Mouse (Mus musculus) hindbrain, embryonic 13.5 days (tissue): ENCODE data around the gene Stpg4. TPM values are rescaled to one million over a fixed set of nuclear protein-coding genes. Genes with fewer than 3 reads are reported as not detected.
A peak's percentile ranks its signal among the peaks of the same experiment; 100 is the strongest.

Experiments
- ATAC-seq: fragments of 200-750 bp; cut with Nextera tagmentation; 2 replicates; pipeline ENCODE4 v1.8.0; 2017; ENCODE audit warnings: moderate TSS enrichment; ENCODE audit not compliant: low FRiP score
- H3K27ac ChIP-seq: fragments of 300-500 bp; sonication (generic); 2 replicates; pipeline ENCODE4 v1.5.1; 2015; ENCODE audit warnings: inconsistent platforms, mild to moderate bottlenecking, moderate library complexity
- H3K27me3 ChIP-seq: fragments of 300-500 bp; sonication (generic); 2 replicates; pipeline ENCODE4 v1.6.1; 2015; ENCODE audit warnings: mild to moderate bottlenecking, inconsistent platforms
- H3K36me3 ChIP-seq: fragments of 300-500 bp; sonication (generic); 2 replicates; pipeline ENCODE4 v1.6.1; 2015; ENCODE audit warnings: mild to moderate bottlenecking, inconsistent platforms
- H3K4me1 ChIP-seq: fragments of 300-500 bp; sonication (generic); replicated peaks from 2 replicates; pipeline ENCODE4 v1.6.1; 2015; ENCODE audit warnings: inconsistent platforms
- H3K4me2 ChIP-seq: fragments of 300-500 bp; sonication (generic); 2 replicates; pipeline ENCODE4 v1.6.1; 2015; ENCODE audit warnings: inconsistent platforms, mild to moderate bottlenecking, moderate library complexity
- H3K4me3 ChIP-seq: fragments of 300-500 bp; sonication (generic); 2 replicates; pipeline ENCODE4 v1.5.1; 2015; ENCODE audit warnings: mild to moderate bottlenecking, inconsistent platforms
- H3K9ac ChIP-seq: fragments of 300-500 bp; sonication (generic); 2 replicates; pipeline ENCODE4 v1.6.1; 2015; ENCODE audit warnings: mild to moderate bottlenecking, inconsistent platforms
- H3K9me3 ChIP-seq: fragments of 300-500 bp; sonication (generic); 2 replicates; pipeline ENCODE4 v1.6.1; 2016; ENCODE audit warnings: inconsistent platforms
- WGBS: fragments of 180-500 bp; shearing (Covaris S2); methylation state at CpG from one replicate; pipeline ENCODE4 v1.1.7; 2015; 5-methylcytosine and 5-hydroxymethylcytosine counted together
- polyA plus RNA-seq: library from polyadenylated mRNA; unstranded; fragments of >200 nt; fragmentation: Nextera tagmentation; extraction: Ambion mirVana; gene quantifications from 2 replicates; pipeline ENCODE4 v1.2.1, GENCODE M21; 2015

The Stpg4 gene
- polyA plus RNA-seq, 1 experiment from 2014 or later = not detected

GRCm38 (mm10) chr17:87353745-87354320 is 73.7 kb downstream of the Stpg4 start:
- ATAC-seq = no peak
- no peak overlapping the region for H3K9ac ChIP-seq

GRCm38 (mm10) chr17:87352898-87353225 is 74.7 kb downstream of the Stpg4 start:
- Histone ChIP-seq H3K9ac (peak overlapping the region; percentile 49; the same call in 1 of the 2 replicates), H3K36me3 (no peaks in the 10 kb centered on the region), H3K9me3 (no peaks in the 10 kb centered on the region), H3K27me3 (no peaks in the 10 kb centered on the region), H3K27ac (peak overlapping the region; percentile 18; the same call in 1 of the 2 replicates), H3K4me1 (peaks cover 43% of the 10 kb centered on the region), H3K4me3 (no peak overlapping the region), H3K4me2 (no peak overlapping the region)
- ATAC-seq = no peak
- 41% methylated on average over 1 of the region's 1 CpGs for WGBS

More at GRCm38 (mm10) chr17:87353745-87354320, 73.7 kb downstream of the Stpg4 start:
- no peaks in the 10 kb centered on the region for H3K36me3 ChIP-seq
- H3K4me3 ChIP-seq = no peak overlapping the region
- H3K27me3 ChIP-seq = no peaks in the 10 kb centered on the region
- H3K4me1 ChIP-seq = peaks cover 38% of the 10 kb centered on the region
- no peaks in the 10 kb centered on the region for H3K9me3 ChIP-seq
- 80% methylated on average over 8 of the region's 8 CpGs for WGBS
- no peak overlapping the region for H3K27ac ChIP-seq
- no peak overlapping the region for H3K4me2 ChIP-seq

GRCm38 (mm10) chr17:87352106-87352897 is 75.2 kb downstream of the Stpg4 start:
- H3K27ac ChIP-seq = peak overlapping the region; percentile 18; the same call in 1 of the 2 replicates
- WGBS = 41% methylated on average over 16 of the region's 16 CpGs
- H3K4me2 ChIP-seq = no peak overlapping the region
- H3K9ac ChIP-seq = peak overlapping the region; percentile 49; the same call in 1 of the 2 replicates
- H3K4me1 ChIP-seq = peaks cover 43% of the 10 kb centered on the region
- no peaks in the 10 kb centered on the region for H3K27me3 ChIP-seq
- no peak overlapping the region for H3K4me3 ChIP-seq
- no peaks in the 10 kb centered on the region for H3K9me3 ChIP-seq
- no peaks in the 10 kb centered on the region for H3K36me3 ChIP-seq
- ATAC-seq = no peak

GRCm38 (mm10) chr17:87351241-87352105 is 76.1 kb downstream of the Stpg4 start:
- Histone ChIP-seq H3K4me2 (no peak overlapping the region), H3K4me1 (peaks cover 43% of the 10 kb centered on the region), H3K27ac (peak overlapping the region; percentile 40; the same call in 1 of the 2 replicates), H3K4me3 (no peak overlapping the region), H3K9ac (no peak overlapping the region), H3K36me3 (no peaks in the 10 kb centered on the region), H3K9me3 (no peaks in the 10 kb centered on the region), H3K27me3 (no peaks in the 10 kb centered on the region)
- ATAC-seq = no peak
- 34% methylated on average over 20 of the region's 20 CpGs for WGBS

- Histone ChIP-seq H3K27ac (peak overlapping the region; percentile 40; the same call in 1 of the 2 replicates), H3K9ac (no peak overlapping the region)
Observed at GRCm38 (mm10) chr17:87350471-87351240, 76.9 kb downstream of the Stpg4 start.

GRCm38 (mm10) chr17:87349575-87349974 is 78.0 kb downstream of the Stpg4 start:
- H3K4me2 ChIP-seq = no peak overlapping the region
- no peaks in the 10 kb centered on the region for H3K27me3 ChIP-seq
- H3K36me3 ChIP-seq = no peaks in the 10 kb centered on the region
- no peak overlapping the region for H3K4me3 ChIP-seq
- no peak overlapping the region for H3K27ac ChIP-seq
- no peaks in the 10 kb centered on the region for H3K9me3 ChIP-seq
- WGBS = 60% methylated on average over 9 of the region's 9 CpGs
- H3K9ac ChIP-seq = no peak overlapping the region
- ATAC-seq = no peak
- peaks cover 52% of the 10 kb centered on the region for H3K4me1 ChIP-seq

More at GRCm38 (mm10) chr17:87350471-87351240, 76.9 kb downstream of the Stpg4 start:
- Histone ChIP-seq H3K4me1 (peaks cover 43% of the 10 kb centered on the region), H3K36me3 (no peaks in the 10 kb centered on the region), H3K4me3 (no peak overlapping the region), H3K4me2 (no peak overlapping the region), H3K27me3 (no peaks in the 10 kb centered on the region), H3K9me3 (no peaks in the 10 kb centered on the region)
- WGBS = 55% methylated on average over 13 of the region's 13 CpGs
- 0 out of 2 replicates have a peak, but pooled peaks have one; percentile 8 for ATAC-seq

- ATAC-seq = no peak; the same call in 1 of the 2 replicates
- WGBS = 23% methylated on average over 9 of the region's 9 CpGs
- peaks cover 52% of the 10 kb centered on the region for H3K4me1 ChIP-seq
Observed at GRCm38 (mm10) chr17:87349069-87349468, 78.5 kb downstream of the Stpg4 start.

GRCm38 (mm10) chr17:87348353-87348752 is 79.2 kb downstream of the Stpg4 start:
- no peak overlapping the region for H3K4me2 ChIP-seq
- 47% methylated on average over 9 of the region's 9 CpGs for WGBS
- no peaks in the 10 kb centered on the region for H3K27me3 ChIP-seq
- no peak overlapping the region for H3K27ac ChIP-seq
- no peak overlapping the region for H3K9ac ChIP-seq
- ATAC-seq = no peak
- no peak overlapping the region for H3K4me3 ChIP-seq
- no peaks in the 10 kb centered on the region for H3K9me3 ChIP-seq
- H3K4me1 ChIP-seq = peaks cover 48% of the 10 kb centered on the region
- H3K36me3 ChIP-seq = no peaks in the 10 kb centered on the region

More at GRCm38 (mm10) chr17:87349069-87349468, 78.5 kb downstream of the Stpg4 start:
- Histone ChIP-seq H3K9ac (no peak overlapping the region), H3K4me2 (no peak overlapping the region), H3K36me3 (no peaks in the 10 kb centered on the region), H3K4me3 (no peak overlapping the region), H3K9me3 (no peaks in the 10 kb centered on the region), H3K27ac (no peak overlapping the region), H3K27me3 (no peaks in the 10 kb centered on the region)

- WGBS = 54% methylated on average over 4 of the region's 4 CpGs
- Histone ChIP-seq H3K4me3 (no peak overlapping the region), H3K9ac (no peak overlapping the region), H3K4me2 (no peak overlapping the region), H3K4me1 (peaks cover 20% of the 10 kb centered on the region), H3K27me3 (no peaks in the 10 kb centered on the region), H3K9me3 (no peaks in the 10 kb centered on the region), H3K36me3 (no peaks in the 10 kb centered on the region), H3K27ac (peak overlapping the region; percentile 8; the same call in 1 of the 2 replicates)
- no peak for ATAC-seq
Observed at GRCm38 (mm10) chr17:87345252-87345593, 82.3 kb downstream of the Stpg4 start.

- WGBS = 74% methylated on average over 18 of the region's 18 CpGs
- Histone ChIP-seq H3K27me3 (no peaks in the 10 kb centered on the region), H3K4me2 (no peak overlapping the region), H3K9ac (no peak overlapping the region), H3K4me1 (peaks cover 19% of the 10 kb centered on the region), H3K4me3 (no peak overlapping the region), H3K36me3 (no peaks in the 10 kb centered on the region), H3K9me3 (no peaks in the 10 kb centered on the region), H3K27ac (0 out of 2 replicates have a peak overlapping the region, but pooled peaks have one; percentile 8)
- no peak for ATAC-seq
Observed at GRCm38 (mm10) chr17:87344441-87345251, 82.9 kb downstream of the Stpg4 start.
